Mouse (Mus musculus) myocyte (in vitro differentiated cells): ENCODE measurements around the gene Vav2.

Experiments
- CEBPB ChIP-seq: IDR thresholded peaks from 2 replicates; pipeline ENCODE4 v1.6.1; 2011; ENCODE audit warnings: mild to moderate bottlenecking, moderate library complexity; ENCODE audit not compliant: poor library complexity, insufficient read depth, severe bottlenecking
- E2F4 ChIP-seq: IDR thresholded peaks from one replicate; pipeline ENCODE4 v1.6.1; 2011; ENCODE audit warnings: mild to moderate bottlenecking, control low read depth, moderate library complexity; ENCODE audit not compliant: insufficient read depth
- MAX ChIP-seq: IDR thresholded peaks from one replicate; pipeline ENCODE4 v1.6.1; 2011; ENCODE audit warnings: low read depth, mild to moderate bottlenecking, control low read depth
- MYOD1 ChIP-seq, 3 experiments: IDR thresholded peaks; one replicate each; pipeline ENCODE4 v1.6.1; 2011; ENCODE audit warnings: control low read depth in 2 of 3, low read depth in 2 of 3, mild to moderate bottlenecking in 2 of 3, moderate library complexity in 1 of 3; ENCODE audit not compliant: insufficient read length in 2 of 3, control insufficient read depth in 1 of 3
- POLR2A ChIP-seq: IDR thresholded peaks from one replicate; pipeline ENCODE4 v1.6.1; 2011; ENCODE audit warnings: low read depth, mild to moderate bottlenecking, control low read depth, moderate library complexity; ENCODE audit not compliant: insufficient read length
- POLR2AphosphoS2 ChIP-seq: IDR thresholded peaks from one replicate; pipeline ENCODE4 v1.6.1; 2011; ENCODE audit warnings: low read depth, control low read depth; ENCODE audit not compliant: insufficient read length
- TCF12 ChIP-seq: IDR thresholded peaks from one replicate; pipeline ENCODE4 v1.6.1; 2011; ENCODE audit warnings: mild to moderate bottlenecking, control low read depth; ENCODE audit not compliant: poor library complexity, insufficient read depth, severe bottlenecking
- USF1 ChIP-seq: IDR thresholded peaks from one replicate; pipeline ENCODE4 v1.6.1; 2011; ENCODE audit warnings: low read depth, mild to moderate bottlenecking, control low read depth, moderate library complexity

GRCm38 (mm10) chr2:27421293-27422068, 5.4 kb downstream of the Vav2 start:
- TF ChIP-seq POLR2A (no peak), USF1 (no peak), MAX (no peak), POLR2AphosphoS2 (no peak), MYOD1 (IDR thresholded peaks at IDR 0.05; ENCODE audit: control insufficient read depth in 1 of 3, insufficient read length in 2 of 3, low read depth in 2 of 3) (no peak), TCF12 (no peak), E2F4 (no peak), CEBPB (no peak)
